ENCODE assay signal across 27 mouse cellular contexts in genomic region chr15:11053678-11054439, GRCm38 (mm10). TPM values are rescaled to one million over a fixed set of nuclear protein-coding genes. Genes with fewer than 3 reads are reported as not detected.
DNase-seq lines count a peak whose midpoint lies in the region; ATAC-seq and TF ChIP-seq lines count a peak whose summit lies in the region.
"Had no signal": no experiment of that assay in that cellular context is flagged by ENCODE, and none has a peak within 500 bp of the region (broad histone marks: within the 10 kb centered on the region; RNA-seq: fewer than 3 reads in every experiment).

No protein-coding gene starts in this region.

- peak; percentile 29; the same call in 1 of the 2 replicates for ATAC-seq in forebrain, embryonic 14.5 days
- no peak for ATAC-seq in forebrain, embryonic 15.5 days (replicated peaks)
- ATAC-seq in midbrain, postnatal 0 days (ENCODE audit: low FRiP score): no peak
- ATAC-seq in midbrain, embryonic 12.5 days (ENCODE audit: low FRiP score, low read depth): peak; percentile 89
- no peak for ATAC-seq in stomach, postnatal 0 days (ENCODE audit: low FRiP score, low TSS enrichment)
- ATAC-seq: CD4-positive, CD25-positive, alpha-beta regulatory T cell, adult 4 months; inflammation-experienced regulatory T-cells, adult 6 months had no signal

- TF ChIP-seq EP300 in stomach, postnatal 0 days (optimal IDR thresholded peaks at IDR 0.05): no peak

- no peaks in the 10 kb centered on the region for H3K36me3 ChIP-seq in forebrain, embryonic 14.5 days (ENCODE audit: control insufficient read depth, insufficient read depth, low read length)
- no peaks in the 10 kb centered on the region for H3K36me3 ChIP-seq in forebrain, embryonic 15.5 days
- H3K36me3 ChIP-seq in midbrain, embryonic 10.5 days: no peaks in the 10 kb centered on the region
- no peaks in the 10 kb centered on the region for H3K36me3 ChIP-seq in midbrain, postnatal 0 days (ENCODE audit: insufficient read depth, low read length)
- no peaks in the 10 kb centered on the region for H3K36me3 ChIP-seq in midbrain, embryonic 12.5 days
- no peaks in the 10 kb centered on the region for H3K36me3 ChIP-seq in stomach, postnatal 0 days (ENCODE audit: control insufficient read depth, insufficient read depth, low read length)
- H3K36me3 ChIP-seq: heart, embryonic 15.5 days; lung, embryonic 15.5 days; neural tube, embryonic 15.5 days had no signal

- no peak overlapping the region for H3K27ac ChIP-seq in forebrain, embryonic 14.5 days (ENCODE audit: low read depth, low read length)
- H3K27ac ChIP-seq in forebrain, embryonic 15.5 days (replicated peaks): no peak overlapping the region
- 0 out of 2 replicates have a peak overlapping the region, but pooled peaks have one; percentile 23 for H3K27ac ChIP-seq in midbrain, embryonic 10.5 days (replicated peaks)
- H3K27ac ChIP-seq in midbrain, postnatal 0 days (ENCODE audit: low read depth, low read length): no peak overlapping the region
- H3K27ac ChIP-seq in midbrain, embryonic 12.5 days (replicated peaks): no peak overlapping the region
- no peak overlapping the region for H3K27ac ChIP-seq in stomach, postnatal 0 days (replicated peaks)
- H3K27ac ChIP-seq: heart, embryonic 15.5 days; kidney, postnatal 0 days; liver, embryonic 14.5 days; lung, embryonic 15.5 days; macrophage; neural tube, embryonic 15.5 days had no signal

- no peak for DNase-seq in forebrain, embryonic 14.5 days (ENCODE audit: low spot score)
- DNase-seq in midbrain, embryonic 10.5 days (ENCODE audit: low spot score): peak; percentile 46
- DNase-seq in midbrain, postnatal 0 days (ENCODE audit: low spot score): no peak
- no peak for DNase-seq in urinary bladder, postnatal 36 days (ENCODE audit: low spot score in 2 of 2)
- no peak for DNase-seq in stomach, postnatal 0 days (ENCODE audit: low spot score)
- DNase-seq: adrenal gland, postnatal 25 days; cerebellum, adult 11 months; cerebellum, adult 9-11 months; gastrocnemius, postnatal 25 days; heart, postnatal 36 days; kidney, adult 18-20 months; layer of hippocampus, adult 9-11 months; thymus, adult 2 months had no signal

- H3K9me3 ChIP-seq in forebrain, embryonic 14.5 days (replicated peaks; ENCODE audit: control insufficient read depth, low read length): no peaks in the 10 kb centered on the region
- H3K9me3 ChIP-seq in forebrain, embryonic 15.5 days: no peaks in the 10 kb centered on the region
- no peaks in the 10 kb centered on the region for H3K9me3 ChIP-seq in midbrain, embryonic 10.5 days (replicated peaks)
- H3K9me3 ChIP-seq in midbrain, postnatal 0 days (ENCODE audit: low read length): no peaks in the 10 kb centered on the region
- H3K9me3 ChIP-seq in midbrain, embryonic 12.5 days: no peaks in the 10 kb centered on the region
- H3K9me3 ChIP-seq in stomach, postnatal 0 days (ENCODE audit: control insufficient read depth, low read length): no peaks in the 10 kb centered on the region
- H3K9me3 ChIP-seq: heart, embryonic 15.5 days; lung, embryonic 15.5 days; neural tube, embryonic 15.5 days had no signal

- no peak overlapping the region for H3K4me3 ChIP-seq in forebrain, embryonic 14.5 days (ENCODE audit: low read depth, low read length)
- no peak overlapping the region for H3K4me3 ChIP-seq in forebrain, embryonic 15.5 days
- no peak overlapping the region for H3K4me3 ChIP-seq in midbrain, embryonic 10.5 days
- no peak overlapping the region for H3K4me3 ChIP-seq in midbrain, postnatal 0 days (ENCODE audit: low read depth, low read length)
- no peak overlapping the region for H3K4me3 ChIP-seq in midbrain, embryonic 12.5 days
- no peak overlapping the region for H3K4me3 ChIP-seq in stomach, postnatal 0 days (ENCODE audit: low read depth, low read length)
- H3K4me3 ChIP-seq: heart, embryonic 15.5 days; lung, embryonic 15.5 days; neural tube, embryonic 15.5 days had no signal

- H3K27me3 ChIP-seq in forebrain, embryonic 14.5 days (replicated peaks; ENCODE audit: control insufficient read depth, insufficient read depth, low read length): no peaks in the 10 kb centered on the region
- no peaks in the 10 kb centered on the region for H3K27me3 ChIP-seq in forebrain, embryonic 15.5 days
- H3K27me3 ChIP-seq in midbrain, embryonic 10.5 days (ENCODE audit: low read depth, poor library complexity, severe bottlenecking): peaks cover 35% of the 10 kb centered on the region
- H3K27me3 ChIP-seq in midbrain, postnatal 0 days (ENCODE audit: insufficient read depth, low read length): no peaks in the 10 kb centered on the region
- H3K27me3 ChIP-seq in midbrain, embryonic 12.5 days: 0 out of 2 replicates have a peak, but pooled peaks cover 8% of the 10 kb centered on the region
- H3K27me3 ChIP-seq in stomach, postnatal 0 days (ENCODE audit: control insufficient read depth, insufficient read depth, low read length): no peaks in the 10 kb centered on the region
- H3K27me3 ChIP-seq: heart, embryonic 15.5 days; lung, embryonic 15.5 days; neural tube, embryonic 15.5 days had no signal

- 66% methylated on average over 10 of the region's 10 CpGs for WGBS in forebrain, embryonic 14.5 days
- 62% methylated on average over 10 of the region's 10 CpGs for WGBS in forebrain, embryonic 15.5 days
- WGBS in midbrain, embryonic 10.5 days: 41% methylated on average over 10 of the region's 10 CpGs
- WGBS in midbrain, postnatal 0 days: 26% methylated on average over 10 of the region's 10 CpGs
- WGBS in midbrain, embryonic 12.5 days: 25% methylated on average over 10 of the region's 10 CpGs
- WGBS in stomach, postnatal 0 days: 65% methylated on average over 10 of the region's 10 CpGs

- H3K4me1 ChIP-seq in forebrain, embryonic 14.5 days (ENCODE audit: control insufficient read depth, insufficient read depth, low read length): no peaks in the 10 kb centered on the region
- no peaks in the 10 kb centered on the region for H3K4me1 ChIP-seq in forebrain, embryonic 15.5 days
- H3K4me1 ChIP-seq in midbrain, embryonic 10.5 days: peaks cover 18% of the 10 kb centered on the region
- 0 out of 2 replicates have a peak, but pooled peaks cover 4% of the 10 kb centered on the region for H3K4me1 ChIP-seq in midbrain, postnatal 0 days (ENCODE audit: insufficient read depth, low read length)
- H3K4me1 ChIP-seq in midbrain, embryonic 12.5 days: peaks cover 8% of the 10 kb centered on the region; the same call in 1 of the 2 replicates
- H3K4me1 ChIP-seq in stomach, postnatal 0 days (replicated peaks; ENCODE audit: control insufficient read depth, insufficient read depth): no peaks in the 10 kb centered on the region
- H3K4me1 ChIP-seq: heart, embryonic 15.5 days; neural tube, embryonic 15.5 days had no signal

- H3K4me2 ChIP-seq in forebrain, embryonic 14.5 days (ENCODE audit: low read length): no peak overlapping the region
- H3K4me2 ChIP-seq in forebrain, embryonic 15.5 days (replicated peaks): no peak overlapping the region
- H3K4me2 ChIP-seq in midbrain, postnatal 0 days (ENCODE audit: low read depth, low read length, poor library complexity, severe bottlenecking): no peak overlapping the region
- 0 out of 2 replicates have a peak overlapping the region, but pooled peaks have one; percentile 19 for H3K4me2 ChIP-seq in midbrain, embryonic 12.5 days (replicated peaks)
- H3K4me2 ChIP-seq in stomach, postnatal 0 days (replicated peaks; ENCODE audit: low read depth): no peak overlapping the region
- H3K4me2 ChIP-seq: heart, embryonic 15.5 days; lung, embryonic 15.5 days; neural tube, embryonic 15.5 days had no signal

- TF ChIP-seq CTCF in midbrain, postnatal 0 days (IDR thresholded peaks at IDR 0.05): no peak
- TF ChIP-seq CTCF in stomach, postnatal 0 days (IDR thresholded peaks at IDR 0.05; ENCODE audit: low read depth): no peak

- H3K9ac ChIP-seq in forebrain, embryonic 14.5 days (ENCODE audit: low read length): no peak overlapping the region
- H3K9ac ChIP-seq in forebrain, embryonic 15.5 days (replicated peaks): no peak overlapping the region
- no peak overlapping the region for H3K9ac ChIP-seq in midbrain, postnatal 0 days (replicated peaks; ENCODE audit: low read length, poor library complexity, severe bottlenecking)
- no peak overlapping the region for H3K9ac ChIP-seq in midbrain, embryonic 12.5 days (replicated peaks)
- no peak overlapping the region for H3K9ac ChIP-seq in stomach, postnatal 0 days (ENCODE audit: low read length)
- H3K9ac ChIP-seq: heart, embryonic 15.5 days; liver, embryonic 14.5 days; lung, embryonic 15.5 days; neural tube, embryonic 15.5 days had no signal

RNA-seq across cellular contexts. Expression of gene Adamts12, which starts 10.7 kb away (rescaled TPM):
- polyA plus RNA-seq in forebrain, embryonic 14.5 days (2014; fragmentation: Nextera tagmentation; extraction: Ambion mirVana): 0.88 and 1.4 TPM in 2 replicates
- polyA plus RNA-seq in forebrain, embryonic 15.5 days (2015; fragmentation: Nextera tagmentation; extraction: Ambion mirVana): 0.74 and 1.0 TPM in 2 replicates
- polyA plus RNA-seq in midbrain, embryonic 10.5 days (2016; fragmentation: Nextera tagmentation; extraction: Ambion mirVana): 1.7 and 2.0 TPM in 2 replicates
- total RNA-seq in midbrain, postnatal 0 days (2014; rRNA removed): 7.4 and 8.6 TPM in 2 replicates
- polyA plus RNA-seq in midbrain, postnatal 0 days (2015; fragmentation: Nextera tagmentation; extraction: Ambion mirVana): 0.88 and 0.94 TPM in 2 replicates
- polyA plus RNA-seq in midbrain, embryonic 12.5 days (2016; fragmentation: Nextera tagmentation; extraction: Ambion mirVana): 3.0 and 5.1 TPM in 2 replicates
- polyA plus RNA-seq in stomach, postnatal 0 days (2015; fragmentation: Nextera tagmentation; extraction: Ambion mirVana): 0.62 and 1.0 TPM in 2 replicates
- polyA plus RNA-seq: inflammation-experienced regulatory T-cells, adult 6 months had no signal

RNA-seq across cellular contexts. Expression of gene Rxfp3, which starts 16.1 kb away (rescaled TPM):
- polyA plus RNA-seq in forebrain, embryonic 14.5 days (2014; fragmentation: Nextera tagmentation; extraction: Ambion mirVana): 1.2 TPM in 2 replicates
- 1.8 and 2.1 TPM in 2 replicates for polyA plus RNA-seq in forebrain, embryonic 15.5 days (2015; fragmentation: Nextera tagmentation; extraction: Ambion mirVana)
- polyA plus RNA-seq in midbrain, embryonic 10.5 days (2016; fragmentation: Nextera tagmentation; extraction: Ambion mirVana): 0.33 and 0.82 TPM in 2 replicates
- 5.1 and 5.6 TPM in 2 replicates for total RNA-seq in midbrain, postnatal 0 days (2014; rRNA removed)
- 2.4 and 2.7 TPM in 2 replicates for polyA plus RNA-seq in midbrain, postnatal 0 days (2015; fragmentation: Nextera tagmentation; extraction: Ambion mirVana)
- polyA plus RNA-seq in midbrain, embryonic 12.5 days (2016; fragmentation: Nextera tagmentation; extraction: Ambion mirVana): 1.6 and 2.5 TPM in 2 replicates
- polyA plus RNA-seq in stomach, postnatal 0 days (2015; fragmentation: Nextera tagmentation; extraction: Ambion mirVana): 0.02 and 0.04 TPM in 2 replicates
- total RNA-seq: adrenal gland, postnatal 25 days; gastrocnemius, postnatal 25 days had no signal
- polyA plus RNA-seq: CD4-positive, CD25-positive, alpha-beta regulatory T cell, adult 4 months; large intestine, adult 2 months; liver, embryonic 14.5 days; macrophage had no signal

RNA-seq across cellular contexts. Expression of gene Slc45a2, which starts 53.3 kb away (rescaled TPM):
- 0.07 TPM in 1 of 2 replicates, not detected in the other for polyA plus RNA-seq in forebrain, embryonic 14.5 days (2014; fragmentation: Nextera tagmentation; extraction: Ambion mirVana)
- 0.11 TPM in 1 of 2 replicates, not detected in the other for polyA plus RNA-seq in forebrain, embryonic 15.5 days (2015; fragmentation: Nextera tagmentation; extraction: Ambion mirVana)
- 0.12 and 0.16 TPM in 2 replicates for polyA plus RNA-seq in midbrain, embryonic 10.5 days (2016; fragmentation: Nextera tagmentation; extraction: Ambion mirVana)
- total RNA-seq in midbrain, postnatal 0 days (2014; rRNA removed): not detected in 2 replicates
- polyA plus RNA-seq in midbrain, postnatal 0 days (2015; fragmentation: Nextera tagmentation; extraction: Ambion mirVana): 0.05 TPM in 1 of 2 replicates, not detected in the other
- 0.08 and 0.20 TPM in 2 replicates for polyA plus RNA-seq in midbrain, embryonic 12.5 days (2016; fragmentation: Nextera tagmentation; extraction: Ambion mirVana)
- 0.04 TPM in 1 of 2 replicates, not detected in the other for polyA plus RNA-seq in stomach, postnatal 0 days (2015; fragmentation: Nextera tagmentation; extraction: Ambion mirVana)
- total RNA-seq: adrenal gland, postnatal 25 days; gastrocnemius, postnatal 25 days; heart, adult 8-10 months; heart, postnatal 36 days; left cerebral cortex, postnatal 36 days had no signal
- polyA plus RNA-seq: CD4-positive, CD25-positive, alpha-beta regulatory T cell, adult 4 months; inflammation-experienced regulatory T-cells, adult 6 months; large intestine, adult 2 months; lung, embryonic 15.5 days; macrophage; neural tube, embryonic 15.5 days; stomach, embryonic 16.5 days; thymus, adult 2 months had no signal

Comparison
In these comparisons a context has a peak if more than half of its experiments do, and no peak if none do; other contexts are left out.
1. ATAC-seq: peak in forebrain, embryonic 14.5 days (single experiment) and midbrain, embryonic 12.5 days (single experiment); none in forebrain, embryonic 15.5 days (single experiment), midbrain, postnatal 0 days (single experiment) and stomach, postnatal 0 days (single experiment).